Mouse (Mus musculus): ENCODE measurements around the gene Slc22a17. TPM values are rescaled to one million over a fixed set of nuclear protein-coding genes. Genes with fewer than 3 reads are reported as not detected.

The Slc22a17 gene
- total RNA-seq, 1 experiment = 5.2 TPM

GRCm38 (mm10) chr14:54938431-54939219, 25.7 kb upstream of the Slc22a17 start:
- Histone ChIP-seq H3K9ac (ENCODE audit: insufficient read depth, low read depth, low read length, poor library complexity, severe bottlenecking) (no peak overlapping the region), H3K27ac (ENCODE audit: insufficient read depth, low read depth, low read length, poor library complexity, severe bottlenecking) (no peak overlapping the region), H3K4me1 (ENCODE audit: control insufficient read depth in 2 of 2, insufficient read depth in 2 of 2, low read length in 2 of 2, poor library complexity in 1 of 2) (peaks cover 5 to 13% of the 10 kb centered on the region in 2 experiments; a peak in 2 of 4 replicates), H3K36me3 (ENCODE audit: control insufficient read depth, insufficient read depth, low read length, poor library complexity, severe bottlenecking) (no peaks in the 10 kb centered on the region), H3K4me3 (ENCODE audit: insufficient read depth in 1 of 2, low read depth in 1 of 2, low read length in 2 of 2, poor library complexity in 1 of 2, severe bottlenecking in 1 of 2) (no peak overlapping the region), H3K9me3 (ENCODE audit: control insufficient read depth, insufficient read depth, low read depth, low read length) (no peaks in the 10 kb centered on the region)
- DNase-seq (ENCODE audit: low read depth, low spot score) = no peak
- in situ Hi-C loops (cut with MboI; ENCODE audit: low sequenced_read_pairs in 2 of 2, unreplicated experiment in 2 of 2) = no loop called here
- no peak for TF ChIP-seq ZNF384 (IDR thresholded peaks at IDR 0.05; ENCODE audit: low read depth, low read length)

- Histone ChIP-seq H3K4me1 (ENCODE audit: control insufficient read depth in 2 of 2, insufficient read depth in 2 of 2, low read length in 2 of 2, poor library complexity in 1 of 2) (peaks cover 5 to 17% of the 10 kb centered on the region in 2 experiments; a peak in 2 of 4 replicates), H3K36me3 (ENCODE audit: control insufficient read depth, insufficient read depth, low read length, poor library complexity, severe bottlenecking) (no peaks in the 10 kb centered on the region), H3K4me3 (ENCODE audit: insufficient read depth in 1 of 2, low read depth in 1 of 2, low read length in 2 of 2, poor library complexity in 1 of 2, severe bottlenecking in 1 of 2) (no peak overlapping the region), H3K27ac (ENCODE audit: insufficient read depth, low read depth, low read length, poor library complexity, severe bottlenecking) (no peak overlapping the region), H3K9ac (ENCODE audit: insufficient read depth, low read depth, low read length, poor library complexity, severe bottlenecking) (no peak overlapping the region), H3K9me3 (ENCODE audit: control insufficient read depth, insufficient read depth, low read depth, low read length) (no peaks in the 10 kb centered on the region)
- in situ Hi-C loops (cut with MboI; ENCODE audit: low sequenced_read_pairs in 2 of 2, unreplicated experiment in 2 of 2) = no loop called here
- TF ChIP-seq HCFC1 (IDR thresholded peaks at IDR 0.05; ENCODE audit: borderline replicate concordance, insufficient read depth, low read length) (no peak), ZNF384 (IDR thresholded peaks at IDR 0.05; ENCODE audit: low read depth, low read length) (no peak), MAFK (IDR thresholded peaks at IDR 0.05; ENCODE audit: insufficient read depth, low read depth, low read length) (no peak), CHD2 (IDR thresholded peaks at IDR 0.05; ENCODE audit: low read depth, low read length) (no peak), ZC3H11A (IDR thresholded peaks at IDR 0.05; ENCODE audit: borderline replicate concordance, low read depth, low read length) (no peak)
- DNase-seq (ENCODE audit: low read depth, low spot score) = no peak
Measured at GRCm38 (mm10) chr14:54937361-54938182, 24.6 kb upstream of the Slc22a17 start.

- Histone ChIP-seq H3K9me3 (ENCODE audit: control insufficient read depth, insufficient read depth, low read depth, low read length) (no peaks in the 10 kb centered on the region), H3K27ac (ENCODE audit: insufficient read depth, low read depth, low read length, poor library complexity, severe bottlenecking) (no peak overlapping the region), H3K9ac (ENCODE audit: insufficient read depth, low read depth, low read length, poor library complexity, severe bottlenecking) (no peak overlapping the region), H3K36me3 (ENCODE audit: control insufficient read depth, insufficient read depth, low read length, poor library complexity, severe bottlenecking) (no peaks in the 10 kb centered on the region), H3K4me1 (ENCODE audit: control insufficient read depth in 2 of 2, insufficient read depth in 2 of 2, low read length in 2 of 2, poor library complexity in 1 of 2) (peaks cover 5 to 18% of the 10 kb centered on the region in 2 experiments; a peak in 2 of 4 replicates), H3K4me3 (ENCODE audit: insufficient read depth in 1 of 2, low read depth in 1 of 2, low read length in 2 of 2, poor library complexity in 1 of 2, severe bottlenecking in 1 of 2) (no peak overlapping the region)
- in situ Hi-C loops (cut with MboI; ENCODE audit: low sequenced_read_pairs in 2 of 2, unreplicated experiment in 2 of 2) = no loop called here
- DNase-seq (ENCODE audit: low read depth, low spot score) = no peak
- TF ChIP-seq ZC3H11A (IDR thresholded peaks at IDR 0.05; ENCODE audit: borderline replicate concordance, low read depth, low read length) (no peak), HCFC1 (IDR thresholded peaks at IDR 0.05; ENCODE audit: borderline replicate concordance, insufficient read depth, low read length) (no peak), MAFK (IDR thresholded peaks at IDR 0.05; ENCODE audit: insufficient read depth, low read depth, low read length) (no peak), CHD2 (IDR thresholded peaks at IDR 0.05; ENCODE audit: low read depth, low read length) (no peak), ZNF384 (IDR thresholded peaks at IDR 0.05; ENCODE audit: low read depth, low read length) (no peak)
Measured at GRCm38 (mm10) chr14:54936831-54937160, 23.9 kb upstream of the Slc22a17 start.

- no peak within 1 kb of the TSS for H3K27ac ChIP-seq (ENCODE audit: insufficient read depth, low read depth, low read length, poor library complexity, severe bottlenecking)
- TF ChIP-seq MAFK (IDR thresholded peaks at IDR 0.05; ENCODE audit: insufficient read depth, low read depth, low read length) = no peak
- no peak for TF ChIP-seq CHD2 (IDR thresholded peaks at IDR 0.05; ENCODE audit: low read depth, low read length)
- no peak for TF ChIP-seq ZC3H11A (IDR thresholded peaks at IDR 0.05; ENCODE audit: borderline replicate concordance, low read depth, low read length)
- TF ChIP-seq ZNF384 (IDR thresholded peaks at IDR 0.05; ENCODE audit: low read depth, low read length) = no peak
Measured at GRCm38 (mm10) chr14:54935904-54936830, 23.2 kb upstream of the Slc22a17 start, which contains the start of gene Cmtm5. Gene Cmtm5, plus strand, starts transcription at chr14:54936261.

More at GRCm38 (mm10) chr14:54935904-54936830, 23.2 kb upstream of the Slc22a17 start, which contains the start of gene Cmtm5:
- peak within 1 kb of the TSS; percentile 42 to 58; a peak in 3 of 4 replicates for H3K4me3 ChIP-seq (ENCODE audit: insufficient read depth in 1 of 2, low read depth in 1 of 2, low read length in 2 of 2, poor library complexity in 1 of 2, severe bottlenecking in 1 of 2)
- H3K4me1 ChIP-seq (ENCODE audit: control insufficient read depth in 2 of 2, insufficient read depth in 2 of 2, low read length in 2 of 2, poor library complexity in 1 of 2) = peaks cover 5 to 18% of the 10 kb centered on the region in 2 experiments; a peak in 2 of 4 replicates
- DNase-seq (ENCODE audit: low read depth, low spot score) = no peak
- no peaks in the 10 kb centered on the region for H3K36me3 ChIP-seq (ENCODE audit: control insufficient read depth, insufficient read depth, low read length, poor library complexity, severe bottlenecking)
- no peaks in the 10 kb centered on the region for H3K9me3 ChIP-seq (ENCODE audit: control insufficient read depth, insufficient read depth, low read depth, low read length)
- H3K9ac ChIP-seq (ENCODE audit: insufficient read depth, low read depth, low read length, poor library complexity, severe bottlenecking) = peak within 1 kb of the TSS; percentile 61
- in situ Hi-C loops (cut with MboI; ENCODE audit: low sequenced_read_pairs in 2 of 2, unreplicated experiment in 2 of 2) = no loop called here

Measured in ES-E14 (cell line).